Mouse (Mus musculus): ENCODE results near the gene Jtb.

- TF ChIP-seq CTCF (IDR thresholded peaks at IDR 0.05) (no peak), EP300 (IDR thresholded peaks at IDR 0.05) (no peak)
These were observed 35.8 kb upstream of the Jtb start for GRCm38 (mm10) chr3:90195644-90196043.
